Mouse (Mus musculus) adrenal gland, adult 8-10 months (tissue): ENCODE data around the gene Fgf12. TPM values are rescaled to one million over a fixed set of nuclear protein-coding genes. Genes with fewer than 3 reads are reported as not detected.

Experiments used
- DNase-seq: peaks from one replicate; pipeline ENCODE4 v3.0.0; 2022
- total RNA-seq, 4 experiments: library from RNA; stranded (reverse); gene quantifications; 2 replicates each; pipeline ENCODE4 v1.2.4; 2022

The Fgf12 gene
- total RNA-seq, 4 experiments from 2014 or later, result 1.8 to 4.0 (median 3.6) TPM

- peak; percentile 6 for DNase-seq
Observed at GRCm38 (mm10) chr16:28610940-28611339, 141.9 kb downstream of the Fgf12 start.

DNA sequence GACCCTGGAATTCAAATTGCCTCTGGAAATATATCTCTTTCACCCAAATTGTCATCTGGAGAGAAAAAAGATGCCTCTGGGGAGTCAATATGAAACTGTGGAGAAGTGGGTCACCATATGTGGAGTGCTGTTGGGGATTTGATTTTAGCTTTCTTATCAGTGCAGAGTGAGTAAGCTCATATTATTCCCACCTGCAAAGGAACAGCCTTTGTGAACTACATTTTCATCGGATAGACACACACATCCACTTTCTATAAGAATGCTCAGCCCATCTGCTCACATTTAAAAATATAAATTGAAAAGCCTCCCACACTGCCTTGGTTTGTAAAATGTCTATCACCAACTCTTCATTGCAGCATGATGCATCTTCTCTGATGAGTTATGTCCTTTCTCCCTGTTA, 149.7 kb downstream of the Fgf12 start:
- DNase-seq, result no peak

- no peak for DNase-seq
Observed at GRCm38 (mm10) chr16:28601723-28602122, 151.1 kb downstream of the Fgf12 start.

DNA sequence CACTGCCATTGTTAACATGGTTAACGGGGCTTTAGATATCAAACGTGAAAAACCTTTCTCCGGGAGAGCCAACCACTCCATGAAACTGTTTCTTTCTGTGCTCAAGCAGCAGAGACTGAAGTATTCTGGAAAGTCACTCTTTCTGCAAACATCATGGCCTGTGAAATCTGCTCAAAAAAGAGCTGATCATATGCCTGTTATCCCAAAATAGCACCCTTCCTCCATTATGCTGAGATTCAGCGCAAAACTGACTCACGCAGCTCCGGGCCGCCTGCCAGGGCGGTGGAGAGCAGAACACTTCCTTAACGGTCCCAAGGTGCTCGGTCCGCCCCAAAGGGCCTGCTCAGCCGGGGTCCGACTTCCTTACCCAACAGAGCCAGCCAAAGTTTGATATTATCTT, 156.8 kb downstream of the Fgf12 start:
- DNase-seq, result no peak

GRCm38 (mm10) chr16:28593075-28593915, 159.6 kb downstream of the Fgf12 start:
- peak; percentile 23 for DNase-seq

DNA sequence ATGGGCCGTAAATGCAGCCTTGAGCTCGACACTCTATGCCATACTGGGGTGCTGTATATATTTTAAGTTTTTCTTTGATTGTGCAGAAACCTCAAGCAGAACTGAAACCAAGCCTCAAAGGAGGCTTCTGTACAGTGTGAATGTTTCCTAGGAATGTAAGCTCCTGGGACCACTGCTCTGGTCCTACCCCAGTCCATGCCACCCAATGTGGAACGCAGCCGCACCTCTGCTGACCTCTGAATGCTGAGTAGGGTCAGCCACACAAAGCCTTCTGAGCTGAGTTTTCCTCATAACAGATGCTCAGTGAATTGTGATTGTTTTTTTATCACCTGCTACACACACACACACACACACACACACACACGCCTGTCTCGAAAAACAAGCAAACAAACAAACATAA, 160.4 kb downstream of the Fgf12 start:
- no peak for DNase-seq

DNA sequence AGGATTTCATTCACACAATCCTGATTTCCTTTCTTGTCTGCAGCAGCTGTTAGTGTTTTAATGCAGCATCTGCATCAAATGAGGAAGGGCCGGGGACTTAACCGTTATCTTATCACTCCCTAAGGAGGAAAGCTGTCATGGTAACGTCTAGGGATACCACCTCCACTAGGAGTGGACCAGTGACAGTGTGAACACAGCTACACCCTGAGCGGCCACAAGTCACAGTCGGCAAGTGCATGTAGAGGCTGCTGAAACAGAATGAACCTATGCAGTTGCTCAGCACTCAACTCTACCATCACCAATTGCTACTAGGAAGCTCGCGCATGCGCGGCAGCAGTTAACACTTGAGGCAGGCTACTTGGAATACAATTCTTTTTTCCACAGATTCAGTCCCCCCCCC, 161.3 kb downstream of the Fgf12 start:
- DNase-seq, result no peak

- no peak for DNase-seq
Observed at GRCm38 (mm10) chr16:28572212-28572611, 180.7 kb downstream of the Fgf12 start.

- DNase-seq, result no peak
Observed at GRCm38 (mm10) chr16:28564716-28565217, 188.1 kb downstream of the Fgf12 start.

DNA sequence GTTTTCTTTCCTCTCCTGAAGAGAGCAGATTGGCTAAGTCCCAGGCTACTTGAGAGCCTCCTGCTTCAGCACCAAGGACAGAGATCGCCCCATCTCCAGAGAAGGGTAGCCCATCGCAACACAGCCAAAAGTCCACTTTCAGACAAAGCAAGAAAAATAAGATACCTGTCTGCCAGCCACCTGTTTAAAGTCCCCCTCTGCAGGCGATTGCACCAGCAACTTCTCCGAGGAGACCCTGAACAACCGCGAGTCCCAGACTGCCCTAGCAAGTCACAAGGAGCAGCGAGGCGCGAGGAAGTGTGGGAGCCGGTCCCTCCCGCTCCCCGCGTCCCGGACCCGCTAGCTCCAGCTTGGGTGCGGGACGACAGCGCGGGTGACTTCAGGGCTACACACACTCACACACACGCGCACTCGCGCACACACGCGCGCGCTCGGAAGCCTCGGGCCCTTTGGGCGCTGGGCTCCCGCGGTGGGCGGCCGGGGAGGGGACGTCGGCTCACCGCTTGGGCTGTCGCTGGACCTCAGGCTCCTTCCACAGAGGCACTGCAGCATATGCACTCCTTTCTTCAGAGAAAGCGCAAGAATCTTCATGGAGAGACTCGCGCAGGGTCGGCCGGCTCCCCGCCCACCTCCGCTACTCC, 188.7 kb downstream of the Fgf12 start:
- DNase-seq, result no peak

GRCm38 (mm10) chr16:28562847-28563246, 190.0 kb downstream of the Fgf12 start:
- no peak for DNase-seq

DNA sequence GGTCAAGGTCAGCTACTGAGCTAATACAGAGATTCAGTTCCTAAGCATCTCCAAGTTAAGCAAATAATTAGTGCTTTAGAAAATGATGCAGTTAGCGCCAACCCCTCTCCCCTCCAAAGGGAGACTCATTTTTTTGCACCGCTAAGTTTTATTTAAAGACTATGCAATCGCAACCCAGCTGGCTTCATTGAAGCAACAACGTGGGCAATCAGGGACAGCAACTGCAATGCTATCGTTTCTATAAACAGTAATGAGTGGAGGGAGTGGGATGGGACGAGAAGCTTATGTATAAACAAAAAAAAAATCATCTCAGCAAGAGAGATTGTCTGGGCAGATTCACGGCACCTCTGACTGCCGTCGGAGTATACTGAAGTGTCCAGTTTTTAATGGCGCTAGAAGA, 197.6 kb downstream of the Fgf12 start:
- DNase-seq, result no peak

- DNase-seq, result no peak
Observed at GRCm38 (mm10) chr16:28539423-28539822, 213.4 kb downstream of the Fgf12 start.

DNA sequence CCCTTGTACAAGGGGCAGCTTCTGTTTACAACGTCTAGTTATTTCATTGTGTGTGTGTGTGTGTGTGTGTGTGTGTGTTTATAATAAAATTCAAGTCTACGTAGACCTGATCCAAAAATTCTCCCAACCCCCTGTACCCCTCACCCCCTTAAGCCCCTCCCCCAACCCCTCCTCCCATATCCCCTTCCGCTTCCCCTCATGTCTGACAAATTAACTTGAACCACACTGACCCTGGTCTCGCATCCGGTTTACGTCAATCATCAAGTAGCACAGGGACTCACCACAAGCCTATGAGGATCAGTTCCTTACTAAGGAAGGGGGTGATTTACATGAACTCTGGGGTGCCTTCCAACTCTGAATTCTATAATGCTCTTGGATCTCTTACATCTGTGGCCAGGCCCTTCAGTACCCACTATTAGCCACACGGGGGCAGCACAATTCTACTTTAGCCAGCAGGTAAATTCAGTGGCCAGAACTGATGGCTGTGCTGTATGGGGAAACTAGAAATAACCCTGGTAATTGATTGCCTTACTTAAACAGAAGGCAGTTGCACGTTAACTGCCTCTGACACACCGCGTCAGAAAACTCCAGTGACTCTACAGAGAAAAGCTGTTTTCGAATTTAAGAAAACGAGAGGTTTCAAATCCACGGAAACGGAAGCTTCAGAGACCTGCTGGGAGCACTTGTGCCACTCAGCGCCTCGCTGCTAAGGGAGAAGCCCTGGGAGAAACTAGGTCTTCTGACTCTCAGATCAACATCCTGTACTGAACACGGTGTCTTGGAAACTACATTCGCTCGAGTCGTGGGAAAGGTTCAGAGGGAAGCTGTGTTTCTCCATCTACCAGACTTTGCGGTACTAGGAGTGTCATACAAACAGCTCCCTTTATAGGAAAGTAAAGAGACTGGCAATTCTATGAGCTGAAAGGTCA, 235.0 kb downstream of the Fgf12 start:
- peak; percentile 50 for DNase-seq

DNA sequence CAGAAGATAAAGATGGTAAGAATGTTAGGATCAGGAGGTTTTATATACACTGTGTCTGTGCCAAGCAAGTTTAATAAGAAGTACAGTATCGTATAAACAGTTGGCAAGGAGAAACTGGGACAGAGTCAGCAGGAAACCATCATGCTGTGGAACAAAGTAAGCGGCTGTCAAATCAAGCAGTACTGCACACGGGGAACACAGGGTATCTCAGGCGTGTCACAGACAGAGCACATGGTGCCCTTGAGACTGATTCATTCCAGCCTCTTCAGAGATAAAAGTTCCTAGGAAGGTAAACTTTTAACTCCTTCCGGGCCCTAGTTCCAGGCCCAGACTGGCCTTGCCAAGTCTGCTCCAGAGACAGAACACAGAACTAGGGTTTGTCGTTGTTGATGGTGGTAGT, 240.4 kb downstream of the Fgf12 start:
- no peak for DNase-seq

DNA sequence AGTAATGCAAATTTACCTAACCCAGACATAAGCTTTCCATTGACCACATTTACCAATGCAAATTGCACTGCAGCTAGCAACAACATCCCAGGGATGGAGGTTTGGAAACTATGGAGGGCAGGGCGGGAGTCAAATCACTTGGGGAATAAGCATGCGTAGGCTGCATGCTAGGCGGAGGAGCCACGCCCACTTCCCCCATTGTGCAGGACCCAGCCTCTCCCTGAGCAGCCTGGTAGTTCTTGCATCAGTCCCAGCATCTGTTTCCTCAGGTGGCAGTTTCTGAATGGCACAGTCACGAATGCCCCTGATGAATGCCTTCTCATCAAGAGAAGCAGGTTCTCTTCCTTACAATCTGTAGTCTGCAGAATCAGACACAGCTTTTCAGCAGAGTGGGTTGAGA, 241.5 kb downstream of the Fgf12 start:
- no peak for DNase-seq

DNA sequence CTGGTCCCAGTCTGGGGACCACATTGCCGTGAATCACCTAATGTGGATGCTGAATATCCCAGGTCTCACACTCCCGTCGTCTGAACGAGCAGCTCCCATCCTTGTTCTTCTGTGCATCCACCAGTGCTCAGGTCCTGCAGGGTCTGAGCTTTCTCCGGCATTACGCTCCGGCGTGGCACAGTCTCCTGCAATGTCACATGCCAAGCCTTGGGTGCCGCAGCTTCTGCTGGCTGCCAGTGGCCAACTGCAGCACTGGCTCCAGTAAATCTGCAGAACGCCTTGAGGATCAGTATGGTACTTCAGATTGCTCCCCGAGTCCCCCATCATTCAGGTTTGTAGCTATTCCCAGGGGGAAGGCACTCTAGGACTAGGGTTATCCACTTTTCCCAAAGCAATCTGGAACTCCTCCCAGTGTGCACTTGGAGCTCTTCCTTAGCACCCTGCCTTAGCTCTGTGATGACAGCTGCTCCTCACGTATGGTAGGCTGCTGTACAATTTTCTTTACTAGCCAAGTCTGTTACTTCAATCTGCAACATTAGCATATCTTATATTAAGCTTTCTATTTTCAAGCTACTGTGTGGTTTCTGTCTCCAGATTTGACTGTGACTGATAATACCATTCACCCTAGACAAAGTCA, 254.8 kb downstream of the Fgf12 start:
- DNase-seq, result no peak

DNA sequence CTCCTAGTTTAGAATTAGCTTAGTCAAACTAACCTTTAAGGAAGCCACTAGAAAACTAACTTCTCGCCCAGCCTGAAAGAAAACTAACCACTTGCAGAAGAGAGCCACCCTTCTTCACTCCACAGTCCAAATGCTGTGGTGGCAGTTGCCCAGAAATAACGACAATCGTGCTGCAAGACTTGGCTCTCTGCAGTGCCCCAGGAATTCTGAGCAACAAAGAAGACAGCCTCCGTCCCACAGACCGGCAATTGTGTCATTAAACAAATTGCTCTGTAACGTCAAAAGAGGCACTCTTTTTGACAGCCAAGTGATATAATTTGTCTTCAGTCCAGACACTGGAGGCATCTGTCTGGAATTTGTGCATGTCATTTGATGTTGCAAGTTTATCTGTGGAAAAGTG, 261.2 kb downstream of the Fgf12 start:
- no peak for DNase-seq

GRCm38 (mm10) chr16:28490515-28490914, 262.4 kb downstream of the Fgf12 start:
- peak; percentile 14 for DNase-seq

- DNase-seq, result no peak
Observed at GRCm38 (mm10) chr16:28484920-28485319, 267.9 kb downstream of the Fgf12 start.

DNA sequence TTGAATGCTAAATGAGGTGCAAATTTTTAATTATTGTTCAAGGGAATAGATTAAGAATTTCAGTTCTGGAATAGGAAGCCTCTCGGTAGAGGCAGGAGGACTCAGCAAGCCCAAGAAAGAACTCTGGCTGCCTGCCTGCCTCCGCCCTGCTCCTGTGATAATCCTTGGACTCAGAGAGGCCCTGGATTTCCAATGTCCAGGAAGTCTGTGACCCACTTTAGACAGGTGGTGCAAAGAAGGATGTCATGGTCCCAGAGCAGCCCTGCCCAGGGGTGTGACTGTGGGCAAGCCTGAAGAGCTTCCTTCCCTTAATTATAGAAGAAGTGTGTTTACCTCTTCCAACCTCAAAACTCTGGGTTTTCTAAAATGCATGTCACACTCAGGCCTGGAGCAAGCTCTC, 273.8 kb downstream of the Fgf12 start:
- no peak for DNase-seq

DNA sequence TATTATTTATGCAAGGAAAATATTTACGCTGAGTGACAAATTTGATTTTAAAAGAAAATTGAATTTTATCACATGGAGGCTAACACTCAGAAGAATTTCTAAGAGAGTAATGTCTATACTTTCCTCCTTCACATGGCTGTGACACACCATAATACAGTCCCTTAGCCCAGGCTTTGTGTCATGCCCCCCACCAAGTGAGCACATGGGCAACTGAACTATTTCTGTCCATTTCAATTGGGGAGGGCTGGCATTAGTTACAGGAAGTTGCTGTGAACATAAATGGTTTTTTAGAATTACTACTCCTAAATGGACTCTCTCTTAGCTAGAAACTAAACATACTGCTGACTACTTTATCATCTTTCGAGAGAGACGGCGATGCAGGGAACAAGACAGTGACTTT, 276.2 kb downstream of the Fgf12 start:
- DNase-seq, result no peak
